Mouse (Mus musculus) limb, embryonic 14.5 days (tissue): ENCODE results near the gene Tdp1. TPM values are rescaled to one million over a fixed set of nuclear protein-coding genes. Genes with fewer than 3 reads are reported as not detected.

Experiments used
- ATAC-seq: fragments of 200-750 bp; cut with Nextera tagmentation; 2 replicates; pipeline ENCODE4 v1.8.0; 2017; ENCODE audit warnings: low read depth, moderate number of reproducible peaks, moderate TSS enrichment; ENCODE audit not compliant: low FRiP score
- DNase-seq: peaks from one replicate; pipeline ENCODE4 v3.0.0-alpha.2; 2015; ENCODE audit warnings: low spot score
- H3K27ac ChIP-seq: fragments of 300-500 bp; sonication (generic); replicated peaks from 2 replicates; pipeline ENCODE4 v1.5.1; 2014; ENCODE audit warnings: low read depth, mild to moderate bottlenecking, low read length, moderate library complexity, mixed read lengths
- H3K27me3 ChIP-seq: fragments of 300-500 bp; sonication (generic); 2 replicates; pipeline ENCODE4 v1.6.1; 2014; ENCODE audit warnings: low read length, mixed read lengths; ENCODE audit not compliant: control insufficient read depth, insufficient read depth
- H3K36me3 ChIP-seq: fragments of 300-500 bp; sonication (generic); 2 replicates; pipeline ENCODE4 v1.6.1; 2014; ENCODE audit warnings: mild to moderate bottlenecking, low read length, moderate library complexity, mixed read lengths; ENCODE audit not compliant: control insufficient read depth, insufficient read depth
- H3K4me1 ChIP-seq: fragments of 300-500 bp; sonication (generic); 2 replicates; pipeline ENCODE4 v1.6.1; 2014; ENCODE audit warnings: antibody characterized with exemption, low read length, mixed read lengths; ENCODE audit not compliant: control insufficient read depth, insufficient read depth
- H3K4me2 ChIP-seq: fragments of 300-500 bp; sonication (generic); replicated peaks from 2 replicates; pipeline ENCODE4 v1.6.1; 2014; ENCODE audit warnings: low read depth, mild to moderate bottlenecking, low read length, moderate library complexity; ENCODE audit not compliant: severe bottlenecking
- H3K4me3 ChIP-seq: fragments of 300-500 bp; sonication (generic); replicated peaks from 2 replicates; pipeline ENCODE4 v1.5.1; 2014; ENCODE audit warnings: low read length
- H3K9ac ChIP-seq: fragments of 300-500 bp; sonication (generic); 2 replicates; pipeline ENCODE4 v1.6.1; 2014; ENCODE audit warnings: mild to moderate bottlenecking, low read depth, low read length, moderate library complexity; ENCODE audit not compliant: severe bottlenecking
- H3K9me3 ChIP-seq: fragments of 300-500 bp; sonication (generic); 2 replicates; pipeline ENCODE4 v1.6.1; 2016; ENCODE audit warnings: low read length; ENCODE audit not compliant: control insufficient read depth
- POLR2A ChIP-seq: fragments of 200-500 bp; IDR thresholded peaks from 2 replicates; pipeline ENCODE4 v1.8.0; 2012; ENCODE audit warnings: inconsistent platforms, mild to moderate bottlenecking, moderate library complexity, borderline replicate concordance; ENCODE audit not compliant: insufficient read depth, insufficient read length; ENCODE audit errors: extremely low read depth
- whole genome bisulfite sequencing: fragments of 180-500 bp; shearing (Covaris S2); extraction: QIAGEN DNeasy Blood & Tissue Kit; methylation state at CpG from one replicate; pipeline ENCODE4 v1.1.7; 2014; 5-methylcytosine and 5-hydroxymethylcytosine counted together
- polyA plus RNA-seq, 2 experiments: library from polyadenylated mRNA; depleted of rRNA in 1 of 2; stranded (reverse) in 1 of 2; unstranded in 1 of 2; fragments of >200 nt; fragmentation: Nextera tagmentation in 1 of 2; extraction: Ambion mirVana in 1 of 2; gene quantifications; 2 replicates each; pipeline versions ENCODE4 v1.2.1 to v1.2.3; 2012 to 2014

Gene Tdp1
- polyA plus RNA-seq, 2 experiments: 42.1 to 47.8 TPM

GRCm38 (mm10) chr12:99917800-99918427, 33.6 kb downstream of the Tdp1 start:
- H3K9ac ChIP-seq: no peak overlapping the region
- no peak overlapping the region for H3K4me3 ChIP-seq
- H3K27me3 ChIP-seq: no peaks in the 10 kb centered on the region
- H3K4me1 ChIP-seq: no peaks in the 10 kb centered on the region
- ATAC-seq (no peak), DNase-seq (no peak)
- no peak for TF ChIP-seq POLR2A
- WGBS: 81% methylated on average over 15 of the region's 15 CpGs
- no peaks in the 10 kb centered on the region for H3K9me3 ChIP-seq
- no peak overlapping the region for H3K27ac ChIP-seq
- no peak overlapping the region for H3K4me2 ChIP-seq
- peaks cover 45% of the 10 kb centered on the region for H3K36me3 ChIP-seq

- 93% methylated on average over 3 of the region's 3 CpGs for WGBS
- Histone ChIP-seq H3K36me3 (peaks cover 39% of the 10 kb centered on the region), H3K27me3 (no peaks in the 10 kb centered on the region), H3K27ac (no peak overlapping the region), H3K4me2 (no peak overlapping the region), H3K4me3 (no peak overlapping the region), H3K9me3 (no peaks in the 10 kb centered on the region), H3K9ac (no peak overlapping the region), H3K4me1 (no peaks in the 10 kb centered on the region)
- DNase-seq (no peak), ATAC-seq (no peak)
- no peak for TF ChIP-seq POLR2A
These were observed 35.3 kb downstream of the Tdp1 start for GRCm38 (mm10) chr12:99919636-99920035.

GRCm38 (mm10) chr12:99921045-99921444, 36.7 kb downstream of the Tdp1 start:
- DNase-seq: no peak
- no peak overlapping the region for H3K4me3 ChIP-seq
- no peak overlapping the region for H3K9ac ChIP-seq
- H3K27ac ChIP-seq: no peak overlapping the region
- 83% methylated on average over 3 of the region's 3 CpGs for WGBS
- no peak for TF ChIP-seq POLR2A
- H3K4me2 ChIP-seq: no peak overlapping the region
- H3K36me3 ChIP-seq: peaks cover 31% of the 10 kb centered on the region
- no peaks in the 10 kb centered on the region for H3K9me3 ChIP-seq
- no peaks in the 10 kb centered on the region for H3K4me1 ChIP-seq
- no peaks in the 10 kb centered on the region for H3K27me3 ChIP-seq
- ATAC-seq: no peak

- Histone ChIP-seq H3K36me3 (peaks cover 28% of the 10 kb centered on the region), H3K27me3 (no peaks in the 10 kb centered on the region), H3K27ac (no peak overlapping the region), H3K4me1 (no peaks in the 10 kb centered on the region), H3K9me3 (no peaks in the 10 kb centered on the region), H3K4me3 (no peak overlapping the region), H3K9ac (no peak overlapping the region), H3K4me2 (no peak overlapping the region)
- DNase-seq: no peak
- 74% methylated on average over 5 of the region's 5 CpGs for WGBS
- no peak for TF ChIP-seq POLR2A
- ATAC-seq: no peak
These were observed 38.9 kb downstream of the Tdp1 start for GRCm38 (mm10) chr12:99923131-99923606.

- no peaks in the 10 kb centered on the region for H3K4me1 ChIP-seq
- WGBS: 81% methylated on average over 5 of the region's 5 CpGs
- H3K9me3 ChIP-seq: no peaks in the 10 kb centered on the region
- DNase-seq: no peak
- H3K4me3 ChIP-seq: no peak overlapping the region
- no peak for ATAC-seq
- no peak overlapping the region for H3K9ac ChIP-seq
- no peak overlapping the region for H3K27ac ChIP-seq
- TF ChIP-seq POLR2A: no peak
- H3K27me3 ChIP-seq: no peaks in the 10 kb centered on the region
- no peak overlapping the region for H3K4me2 ChIP-seq
- H3K36me3 ChIP-seq: peaks cover 25% of the 10 kb centered on the region
These were observed 39.4 kb downstream of the Tdp1 start for GRCm38 (mm10) chr12:99923703-99924102.
